Mouse (Mus musculus) thymus, postnatal 14 days (tissue): ENCODE data around the gene Atn1.

Experiments
- DNase-seq: peaks from one replicate; pipeline ENCODE4 v3.0.0; 2021

The Atn1 gene

DNA sequence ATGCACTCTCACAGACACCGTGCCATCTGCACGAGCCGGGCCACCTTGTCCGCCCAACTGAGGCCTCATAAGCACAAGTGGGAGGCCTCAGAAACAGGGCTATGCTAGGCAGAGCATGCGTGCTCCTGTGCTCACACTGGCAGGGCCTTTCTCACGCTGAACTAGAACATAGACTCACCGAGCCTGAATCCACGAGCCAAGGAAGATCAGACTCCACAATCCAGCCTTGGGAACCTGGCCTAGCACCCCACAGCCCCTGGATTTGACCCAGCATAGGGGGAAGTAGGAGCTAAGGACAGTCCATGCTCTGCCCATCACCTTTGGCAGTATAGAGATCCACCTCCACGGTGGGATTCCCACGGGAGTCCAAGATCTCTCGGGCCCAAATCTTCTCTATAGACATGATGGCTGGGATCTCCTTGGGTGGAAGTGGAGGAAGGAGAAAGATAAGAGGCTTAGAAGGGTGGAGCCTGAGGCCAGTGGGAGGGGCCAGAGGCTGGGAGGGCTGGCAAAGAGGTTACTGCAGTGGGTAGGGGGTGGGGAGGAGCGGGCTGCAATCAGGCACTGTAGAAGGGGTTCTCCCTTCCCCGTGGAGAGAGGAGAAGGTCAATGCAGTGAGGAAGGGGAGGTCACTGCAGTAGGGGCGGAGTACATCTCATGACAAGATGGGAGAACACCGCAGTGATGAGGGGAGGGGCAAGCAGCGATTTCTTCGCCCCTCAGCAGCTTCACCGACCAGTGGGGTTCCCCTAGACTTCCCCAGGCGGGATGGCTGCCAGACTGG, 11.8 kb upstream of the Atn1 start:
- DNase-seq = peak; percentile 39

DNA sequence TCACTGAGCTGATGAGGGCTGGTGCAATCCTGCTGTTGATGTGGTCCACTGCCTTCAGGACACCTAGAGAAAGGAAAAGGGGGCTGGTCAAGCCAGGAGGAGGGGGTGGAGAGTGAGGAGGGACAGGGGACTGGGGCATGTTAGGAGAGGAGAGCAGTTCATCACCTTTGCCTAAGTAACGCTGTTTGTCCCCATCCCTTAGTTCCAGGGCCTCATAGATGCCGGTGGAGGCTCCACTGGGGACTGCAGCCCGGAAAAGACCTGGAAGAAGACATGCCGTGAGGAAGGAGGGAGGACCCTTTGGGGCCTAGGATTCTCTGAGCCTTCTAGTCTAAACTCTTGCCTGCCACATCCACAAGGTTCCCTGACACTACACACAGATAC, 11.2 kb upstream of the Atn1 start:
- DNase-seq = no peak

GRCm38 (mm10) chr6:124765951-124766350, 9.6 kb upstream of the Atn1 start:
- DNase-seq = no peak

GRCm38 (mm10) chr6:124759259-124759658, 2.9 kb upstream of the Atn1 start:
- DNase-seq = peak; percentile 91

GRCm38 (mm10) chr6:124758849-124759232, 2.5 kb upstream of the Atn1 start:
- DNase-seq = no peak

GRCm38 (mm10) chr6:124757909-124758848, 1.9 kb upstream of the Atn1 start:
- no peak for DNase-seq

DNA sequence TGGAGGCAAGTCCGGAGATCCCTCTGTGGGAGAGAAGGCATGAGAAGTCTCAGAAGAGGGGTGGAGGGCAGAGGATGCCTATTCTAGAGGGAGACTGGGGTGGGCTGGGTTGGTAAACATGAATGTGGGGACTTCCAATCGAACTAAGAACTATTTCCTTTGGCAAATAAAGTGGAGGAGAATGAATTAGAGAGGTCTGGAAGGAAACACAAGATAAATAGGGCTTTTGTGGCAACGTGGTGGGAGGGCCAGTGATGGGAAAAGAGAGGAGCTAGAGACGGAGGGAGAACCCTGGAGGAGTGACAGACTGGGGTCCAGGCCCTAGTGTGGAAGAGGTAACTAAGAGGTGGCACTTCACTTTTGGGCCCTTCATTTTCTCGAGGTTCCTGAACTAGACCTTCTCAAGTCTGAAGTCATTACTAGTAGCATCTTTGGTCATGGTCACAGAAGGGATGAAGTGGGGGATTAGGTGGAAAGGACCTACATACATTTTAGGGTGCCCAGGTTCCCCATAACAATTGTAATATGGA, 1.1 kb upstream of the Atn1 start:
- DNase-seq = no peak

GRCm38 (mm10) chr6:124756652-124757350, 477 bp upstream of the Atn1 start:
- DNase-seq = peak; percentile 68

- DNase-seq = no peak
Measured at GRCm38 (mm10) chr6:124755306-124755705, 1.0 kb downstream of the Atn1 start.

DNA sequence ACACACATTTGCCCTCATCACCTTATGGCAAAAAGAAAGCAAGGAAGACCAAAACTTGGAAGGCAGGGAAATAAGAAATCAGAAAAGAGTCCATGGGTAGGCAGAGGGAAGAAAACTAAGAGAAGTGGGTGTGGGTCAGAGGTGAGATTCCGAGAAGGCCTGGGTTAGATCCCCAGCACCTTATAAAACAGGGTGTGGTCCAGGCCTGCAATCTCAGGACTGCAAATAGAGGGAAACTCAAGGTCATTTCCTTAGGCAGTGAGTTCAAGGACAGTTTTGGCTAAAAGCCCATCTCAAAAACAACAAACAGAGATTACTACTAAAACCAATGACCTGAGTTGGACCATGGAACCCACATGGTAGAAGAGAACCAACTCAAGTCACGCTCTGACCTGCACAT, 2.5 kb downstream of the Atn1 start:
- DNase-seq = no peak

DNA sequence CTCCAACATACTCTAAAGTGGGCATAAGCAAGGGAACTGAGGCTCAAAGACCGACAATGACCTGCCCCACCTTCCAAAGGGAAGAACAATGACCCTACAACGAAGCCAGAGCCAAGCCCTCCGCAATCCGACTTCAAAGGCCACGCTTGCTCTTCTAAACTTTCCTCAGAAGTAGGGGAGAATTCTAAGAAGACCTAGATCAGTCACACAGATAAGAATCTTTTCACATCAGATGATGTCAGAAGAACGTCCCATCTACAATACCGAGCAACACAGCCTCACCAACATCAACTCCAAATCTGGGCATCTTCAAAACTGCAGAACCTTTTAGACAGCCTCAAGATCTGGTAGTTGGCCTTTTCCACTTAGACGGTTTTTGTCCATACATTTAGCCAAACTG, 5.9 kb downstream of the Atn1 start:
- DNase-seq = no peak

GRCm38 (mm10) chr6:124746654-124747632, 9.4 kb downstream of the Atn1 start:
- DNase-seq = no peak

GRCm38 (mm10) chr6:124746296-124746605, 10.1 kb downstream of the Atn1 start:
- no peak for DNase-seq

DNA sequence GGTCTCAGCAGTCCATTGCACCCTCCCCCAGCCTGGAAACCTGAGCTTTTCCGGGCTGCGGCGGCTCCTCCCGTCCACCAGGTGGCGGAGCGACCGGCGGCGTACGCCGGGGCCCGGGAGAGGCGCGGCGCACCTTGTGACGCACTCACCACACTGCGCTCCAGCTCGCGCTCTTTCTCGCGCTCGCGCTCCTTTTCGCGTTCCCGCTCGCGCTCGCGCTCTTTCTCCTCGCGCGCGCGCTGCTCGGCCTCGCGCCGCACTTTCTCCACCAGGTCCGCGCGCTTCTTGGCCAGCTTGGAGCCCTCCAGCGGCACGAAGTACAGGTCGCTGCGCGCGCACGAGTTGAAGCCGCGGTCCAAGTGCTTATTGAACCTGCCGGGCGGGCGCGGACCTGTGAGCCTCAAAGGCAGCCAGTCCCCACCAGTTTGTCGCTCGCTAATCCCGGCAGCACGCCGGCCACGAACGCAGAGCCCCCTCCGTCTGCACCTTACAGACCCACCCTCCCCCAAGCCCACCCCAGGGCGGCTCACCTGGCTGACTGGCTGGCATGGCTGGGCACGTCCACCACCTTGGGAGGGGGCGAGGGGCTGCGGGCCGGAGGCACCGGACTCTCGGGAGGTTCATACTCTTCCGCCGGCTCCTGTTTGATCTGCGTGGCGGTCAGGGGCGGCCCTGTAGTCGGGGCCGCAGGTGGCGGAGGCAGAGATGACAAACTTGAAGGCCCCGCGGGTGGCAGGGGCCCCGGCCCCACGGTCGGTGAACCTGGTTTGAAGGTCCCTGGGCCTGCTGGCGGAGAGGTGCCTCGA, 10.6 kb downstream of the Atn1 start:
- DNase-seq = peak; percentile 95

- no peak for DNase-seq
Measured at GRCm38 (mm10) chr6:124744755-124745321, 11.5 kb downstream of the Atn1 start.

- no peak for DNase-seq
Measured at GRCm38 (mm10) chr6:124743647-124744046, 12.7 kb downstream of the Atn1 start.

DNA sequence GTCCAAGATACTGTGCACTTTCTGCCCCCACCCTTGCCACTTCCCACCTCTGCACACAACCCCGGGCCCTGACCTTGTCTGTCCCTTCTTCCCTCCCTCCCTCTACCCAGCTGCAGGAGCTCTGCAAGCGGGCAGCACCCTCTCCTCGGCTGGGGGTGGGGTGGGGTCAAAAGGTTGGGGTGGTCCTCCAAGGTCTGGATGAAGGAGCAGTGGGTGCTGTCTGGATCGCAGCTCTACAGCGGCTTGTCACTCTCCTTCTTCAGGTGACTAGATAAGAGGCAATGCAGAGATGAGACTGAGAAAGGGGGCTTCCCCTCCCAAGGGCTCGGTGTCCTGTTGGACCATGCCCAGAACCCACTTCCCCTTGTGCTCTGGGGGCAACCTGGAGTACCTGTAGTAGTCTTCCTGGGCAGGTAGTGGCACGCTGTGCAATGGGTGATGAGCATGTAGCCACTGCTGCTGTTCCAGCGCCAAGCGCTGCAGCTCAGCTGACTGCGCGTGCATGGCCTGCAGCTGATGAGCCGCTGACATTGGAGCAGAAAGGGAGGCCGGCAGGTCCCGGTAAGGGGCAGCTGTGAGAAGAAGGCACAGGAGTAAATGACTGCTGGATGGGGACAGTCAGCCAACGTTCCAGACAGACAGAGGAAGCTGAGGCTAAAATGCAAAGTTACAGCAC, 13.3 kb downstream of the Atn1 start:
- DNase-seq = no peak

- DNase-seq = no peak
Measured at GRCm38 (mm10) chr6:124741842-124742241, 14.5 kb downstream of the Atn1 start.

DNA sequence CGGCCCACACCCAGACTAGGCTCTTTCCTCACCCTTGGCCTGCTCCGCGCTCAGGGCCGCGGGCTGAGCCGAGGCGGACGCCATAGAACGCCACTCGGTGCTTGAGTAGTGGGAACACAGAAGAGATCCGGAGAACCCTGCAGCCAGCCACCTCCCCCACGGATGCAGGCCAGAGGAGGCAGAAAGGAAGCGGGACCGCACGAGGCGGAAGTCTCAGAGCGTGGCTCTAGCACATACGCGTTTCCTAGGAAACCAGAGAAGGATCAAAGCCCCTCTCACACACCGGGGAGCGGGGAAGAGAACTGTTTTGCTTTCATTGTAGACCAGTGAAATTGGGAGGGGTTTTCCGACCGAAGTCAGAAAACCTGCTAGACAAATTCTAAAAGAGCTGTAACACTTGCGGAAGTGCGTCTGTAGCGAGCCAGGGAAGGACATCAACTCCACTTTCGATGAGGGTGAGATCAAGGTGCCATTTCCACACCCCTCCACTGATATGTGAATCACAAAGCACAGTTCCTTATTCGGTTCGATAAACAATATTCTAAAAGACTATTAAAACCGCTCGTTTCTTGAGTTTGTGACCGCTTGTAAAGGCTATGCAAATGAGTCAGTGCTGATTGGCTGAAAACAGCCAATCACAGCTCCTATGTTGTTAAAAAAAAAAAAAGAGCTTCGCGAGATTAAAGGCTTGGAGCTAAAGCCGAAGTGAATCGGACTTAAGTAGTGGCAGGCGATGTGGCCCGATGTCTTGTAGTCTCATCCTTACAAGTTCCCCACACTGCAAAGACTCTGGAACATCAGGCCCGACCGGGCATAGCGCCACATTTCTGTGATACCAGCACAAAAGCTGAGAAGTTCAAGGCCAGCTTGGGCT, 15.2 kb downstream of the Atn1 start, which contains the start of gene Grcc10:
Gene Grcc10, minus strand, starts transcription at position 487 of the 874 bp plus-strand sequence.
- peak; percentile 94 for DNase-seq
